Mouse (Mus musculus) left cerebral cortex, adult 2 months (tissue): ENCODE results near the gene Vps13d. TPM values are rescaled to one million over a fixed set of nuclear protein-coding genes. Genes with fewer than 3 reads are reported as not detected.
A peak's percentile ranks its signal among the peaks of the same experiment; 100 is the strongest.

Experiments used
- DNase-seq, 2 experiments: peaks; one replicate each; pipeline ENCODE4 v3.0.0; 2021 to 2022; ENCODE audit warnings: low spot score in 2 of 2, mixed read lengths in 1 of 2; ENCODE audit errors: extremely low spot score in 1 of 2
- H3K27ac ChIP-seq: fragments of 200-600 bp; 2 replicates; pipeline ENCODE4 v1.8.1; 2022
- H3K4me3 ChIP-seq: fragments of 200-600 bp; 2 replicates; pipeline ENCODE4 v1.8.1; 2022
- CTCF ChIP-seq: fragments of 200-600 bp; IDR thresholded peaks from 2 replicates; pipeline ENCODE4 v1.8.1; 2022; ENCODE audit warnings: antibody characterized with exemption, mild to moderate bottlenecking, moderate library complexity
- intact Hi-C: fragments of 180-260 bp; cut with DNase I; formaldehyde crosslinking; loops from one replicate; pipeline ENCODE4 v1.15.1; 2025
- total RNA-seq, 2 experiments: library from RNA; stranded (reverse); gene quantifications; 2 replicates each; pipeline ENCODE4 v1.2.3; 2021

Gene Vps13d
- total RNA-seq, 2 experiments from 2014 or later = 63.2 to 64.4 TPM

DNA sequence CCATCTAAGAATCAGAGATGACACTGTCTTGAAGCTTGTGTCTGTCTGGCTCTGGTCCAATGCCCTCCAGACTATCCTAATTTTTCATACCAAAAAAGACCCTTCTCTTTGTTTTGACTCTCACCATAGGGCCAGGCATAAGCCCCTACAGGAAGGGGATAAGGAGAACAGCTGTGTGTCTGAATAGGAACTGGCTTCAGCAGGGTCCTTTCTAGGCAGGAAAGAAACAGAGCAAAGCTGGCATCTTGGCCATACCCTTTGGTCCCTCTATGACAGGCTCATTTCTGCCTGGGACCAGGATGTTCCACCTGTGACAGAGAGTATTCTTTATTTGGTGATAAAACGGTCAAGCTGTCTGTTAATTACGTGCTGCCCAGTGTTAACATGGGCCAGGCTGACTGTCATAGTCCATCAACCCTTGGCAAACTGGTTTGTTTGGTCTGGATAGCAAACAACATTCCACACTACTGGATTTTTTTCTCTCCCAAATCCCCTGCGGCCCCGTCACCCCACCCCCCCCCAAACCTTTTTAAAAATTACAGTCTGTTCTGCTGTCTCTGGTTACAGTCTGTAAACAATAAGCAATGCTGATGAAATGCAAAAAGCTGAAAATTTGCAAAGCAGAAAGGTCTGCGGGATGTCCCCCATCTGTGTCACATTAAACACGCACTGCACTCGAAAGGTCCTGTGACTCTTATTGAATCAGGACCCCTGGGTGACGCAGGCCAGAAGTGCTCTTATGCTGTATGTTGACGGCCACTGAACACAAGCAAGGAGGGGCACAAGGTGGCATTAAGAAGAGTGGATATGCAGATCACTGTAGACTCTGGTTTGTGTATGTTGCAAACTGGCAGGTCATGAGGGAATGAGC is 201.5 kb downstream of the Vps13d start:
- no peak for TF ChIP-seq CTCF
- Histone ChIP-seq H3K4me3 (no peak overlapping the region), H3K27ac (no peak overlapping the region)
- DNase-seq = no peak
- intact Hi-C loops = no loop called here

DNA sequence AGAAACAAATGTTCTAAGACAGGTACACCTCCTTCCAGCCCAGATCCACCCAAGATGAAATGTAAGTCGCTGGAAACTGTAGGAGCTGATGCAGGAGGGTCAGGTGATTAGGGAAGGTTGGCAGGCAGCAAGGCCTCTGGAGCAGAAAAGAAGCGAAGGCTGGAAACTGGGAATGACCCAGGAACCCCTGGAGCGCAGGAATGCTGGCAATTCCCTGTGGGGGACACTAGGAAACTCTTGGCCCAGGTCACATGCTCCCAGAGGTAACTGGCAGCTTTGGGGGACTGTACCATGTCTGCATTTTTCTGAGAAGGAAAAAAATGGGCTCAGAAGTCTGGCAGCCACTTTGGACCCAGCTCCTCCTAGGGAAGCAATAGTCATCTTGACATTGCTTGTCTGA is 202.4 kb downstream of the Vps13d start:
- intact Hi-C loops = no loop called here
- H3K27ac ChIP-seq = no peak overlapping the region
- no peak for DNase-seq
- no peak for TF ChIP-seq CTCF
- H3K4me3 ChIP-seq = no peak overlapping the region

DNA sequence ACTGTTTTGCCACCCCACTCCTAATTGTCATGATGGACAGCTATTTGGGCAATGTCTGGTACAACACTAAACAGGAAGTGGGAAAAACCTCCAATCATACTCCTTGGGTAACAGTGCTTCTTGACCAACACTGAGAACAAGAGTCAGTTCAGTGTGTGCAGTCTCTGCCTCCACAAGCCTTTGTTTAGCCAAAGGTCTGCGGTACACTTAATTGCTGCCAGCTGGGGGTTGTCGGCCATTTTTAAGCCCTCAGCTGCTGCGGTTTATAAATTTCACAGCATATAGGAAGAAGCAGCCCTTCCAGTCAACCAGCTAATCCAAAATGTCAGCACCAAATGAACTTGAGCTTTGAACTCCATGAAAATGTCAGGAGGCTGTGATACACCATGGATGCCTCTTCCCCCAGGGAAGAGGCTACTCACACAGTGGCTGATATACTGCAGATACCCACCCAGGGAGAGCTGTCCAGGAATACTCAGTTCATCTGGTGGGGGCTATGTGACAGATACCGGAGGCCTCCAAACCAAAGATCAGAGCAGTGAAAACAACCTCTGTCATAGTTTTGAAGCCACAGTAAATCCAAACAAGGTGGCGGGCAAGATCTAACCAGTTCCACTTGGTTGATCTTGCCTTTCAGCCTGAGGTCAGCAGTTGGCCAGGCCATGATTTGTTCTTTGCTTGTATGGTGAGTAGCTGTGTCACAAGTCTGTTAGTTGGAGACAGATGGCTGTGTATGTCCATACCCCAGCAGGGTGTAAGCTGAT is 206.2 kb downstream of the Vps13d start:
- no peak for TF ChIP-seq CTCF
- H3K27ac ChIP-seq = no peak overlapping the region
- DNase-seq = no peak
- H3K4me3 ChIP-seq = no peak overlapping the region
- intact Hi-C loops = no loop called here

DNA sequence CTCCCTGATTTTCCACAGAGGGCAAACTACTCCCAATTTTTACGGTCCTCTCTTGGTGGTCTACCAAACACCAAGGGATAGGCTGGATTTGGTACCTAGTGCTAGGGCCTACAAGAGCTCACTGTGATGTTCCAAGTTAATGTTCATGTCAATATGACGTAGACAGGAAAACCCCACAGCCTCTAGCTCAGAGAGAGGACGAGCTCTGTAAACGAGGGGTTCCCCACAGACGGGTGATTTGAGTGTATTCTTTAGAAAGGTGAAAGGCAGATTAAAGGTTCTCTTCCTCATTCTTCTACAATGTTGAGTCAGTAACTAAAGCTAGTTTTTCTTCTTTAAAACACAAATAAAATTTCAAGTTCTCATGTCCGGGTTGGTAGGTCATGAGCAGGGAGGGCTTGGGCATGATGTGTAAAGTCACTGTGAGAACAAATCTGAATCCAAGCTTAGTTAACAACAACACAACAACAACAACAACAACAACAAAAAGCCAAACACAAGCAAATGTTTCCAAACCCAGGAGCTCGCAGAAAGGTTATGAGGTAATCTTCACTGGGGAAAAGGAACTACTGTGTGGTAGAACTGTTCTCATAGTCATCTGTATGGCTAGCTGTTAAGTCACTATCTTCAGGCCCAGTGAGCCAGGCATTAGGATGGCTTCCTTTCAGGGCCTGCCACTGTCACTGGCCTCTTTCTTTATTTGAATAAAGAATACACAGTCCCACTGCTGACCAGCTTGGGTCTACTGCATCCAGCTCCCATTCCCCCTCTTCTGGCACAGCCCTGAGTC is 208.6 kb downstream of the Vps13d start:
- no peak for TF ChIP-seq CTCF
- DNase-seq = no peak
- Histone ChIP-seq H3K4me3 (no peak overlapping the region), H3K27ac (no peak overlapping the region)
- intact Hi-C loops = no loop called here

DNA sequence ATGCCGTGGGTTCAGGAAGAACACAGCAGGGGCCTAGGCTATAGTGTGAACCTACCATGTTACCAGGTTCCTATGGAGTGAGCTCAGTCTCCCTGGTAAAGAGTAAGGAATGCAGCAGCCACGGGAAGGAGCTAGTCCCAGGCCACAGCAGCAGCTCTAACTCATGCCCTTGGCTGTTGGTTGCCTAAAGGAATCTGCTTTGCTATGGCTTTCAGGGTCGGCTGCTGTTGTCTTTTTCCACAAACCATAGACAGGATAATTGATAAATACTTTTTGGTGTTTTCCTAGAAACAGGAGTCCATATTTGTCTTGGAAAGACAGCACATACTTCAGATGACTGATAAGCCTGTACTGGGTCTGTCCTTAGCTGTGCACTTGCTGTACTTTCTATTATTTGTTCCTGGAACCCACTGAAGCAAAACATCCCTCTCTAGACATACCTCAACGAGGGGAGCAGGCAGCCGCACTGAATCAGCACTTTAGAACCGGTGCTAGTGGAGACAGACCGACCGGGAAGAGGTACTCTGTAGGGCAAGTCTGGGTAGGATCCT is 210.9 kb downstream of the Vps13d start:
- DNase-seq = no peak
- no peak for TF ChIP-seq CTCF
- intact Hi-C loops = no loop called here
- Histone ChIP-seq H3K4me3 (no peak overlapping the region), H3K27ac (no peak overlapping the region)

DNA sequence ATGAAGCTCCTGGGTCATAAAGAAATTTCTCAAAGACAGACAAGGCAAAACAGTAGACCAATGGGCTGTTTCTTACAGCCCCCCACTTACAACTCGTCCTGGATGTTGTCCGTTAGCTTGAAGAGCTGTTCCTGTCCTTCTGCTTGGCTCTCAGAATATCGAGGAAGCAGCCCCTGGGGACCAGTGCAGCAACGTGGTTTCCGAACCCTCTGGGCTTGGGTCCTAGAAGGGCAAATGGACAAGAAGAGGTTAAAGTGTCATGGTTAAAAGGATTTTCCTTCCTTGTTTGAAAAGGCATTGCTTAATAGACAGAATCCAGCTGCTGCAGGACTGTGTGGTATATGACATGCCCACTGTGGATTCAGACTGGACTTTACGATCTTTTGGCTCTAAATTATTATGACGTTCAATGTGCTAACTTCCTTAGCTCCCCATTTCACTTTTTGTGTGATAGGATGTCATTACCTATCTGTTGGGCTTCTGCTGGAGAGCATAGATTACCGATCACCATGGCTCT is 211.5 kb downstream of the Vps13d start:
- no peak for TF ChIP-seq CTCF

DNA sequence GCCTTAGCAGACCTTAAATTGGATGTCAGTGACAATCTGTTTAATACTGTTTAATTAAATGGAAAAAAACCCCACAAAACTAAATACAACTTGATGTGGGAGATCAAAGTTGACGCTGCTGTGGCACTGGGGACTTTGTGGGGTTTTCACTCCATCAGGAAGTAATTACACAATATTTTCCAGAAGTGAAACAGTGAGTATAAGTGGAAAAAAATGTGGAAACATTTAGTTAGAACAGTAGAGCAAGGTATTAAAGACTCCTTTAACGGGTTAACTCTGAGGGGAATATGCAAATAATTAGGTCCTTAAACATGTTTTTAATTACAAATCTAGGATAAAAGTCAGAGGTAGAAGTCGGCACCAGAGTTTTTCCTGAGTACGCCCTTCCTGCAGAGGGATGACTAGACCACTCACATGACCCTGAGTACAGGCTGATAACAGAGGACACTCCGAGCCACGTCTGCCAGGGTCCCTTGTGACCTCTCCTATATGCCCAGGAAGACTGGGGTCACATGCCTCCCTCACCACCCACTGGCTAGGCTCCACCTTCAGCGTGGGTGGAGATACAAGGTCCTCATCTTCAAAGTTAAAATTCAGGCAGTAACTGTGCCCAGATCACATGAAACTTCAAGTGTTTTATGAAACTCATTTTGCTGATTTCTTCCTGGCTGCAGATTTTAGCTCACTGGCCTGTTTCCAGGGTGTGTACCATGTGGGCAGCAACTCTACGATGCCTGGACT is 213.8 kb downstream of the Vps13d start:
- no peak for TF ChIP-seq CTCF
- DNase-seq = no peak
- intact Hi-C loops = no loop called here
- no peak overlapping the region for H3K27ac ChIP-seq
- no peak overlapping the region for H3K4me3 ChIP-seq

More for the DNA sequence above, 211.5 kb downstream of the Vps13d start:
- DNase-seq = no peak
- no peak overlapping the region for H3K27ac ChIP-seq
- intact Hi-C loops = no loop called here
- H3K4me3 ChIP-seq = no peak overlapping the region

DNA sequence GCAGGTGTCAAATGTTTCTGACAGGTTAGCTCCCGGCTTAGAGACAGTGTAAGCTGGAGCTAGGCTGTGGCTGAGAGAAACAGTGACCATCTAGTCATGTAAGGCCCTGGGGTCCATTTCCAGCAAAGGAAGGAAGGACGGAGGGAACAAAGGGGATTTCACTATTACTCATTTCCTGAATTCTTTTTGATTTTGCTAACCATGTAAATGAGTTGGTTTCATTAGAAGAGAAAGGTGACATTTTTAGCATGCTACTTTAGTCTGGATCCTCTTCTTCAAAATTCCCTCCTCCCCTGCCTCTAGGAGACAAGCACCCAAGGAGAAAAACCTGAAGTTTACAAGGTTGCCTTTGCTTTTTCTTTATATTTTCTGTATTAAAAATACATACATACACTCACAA is 214.7 kb downstream of the Vps13d start:
- no peak for DNase-seq
- H3K27ac ChIP-seq = no peak overlapping the region
- no peak overlapping the region for H3K4me3 ChIP-seq
- intact Hi-C loops = no loop called here
- no peak for TF ChIP-seq CTCF

DNA sequence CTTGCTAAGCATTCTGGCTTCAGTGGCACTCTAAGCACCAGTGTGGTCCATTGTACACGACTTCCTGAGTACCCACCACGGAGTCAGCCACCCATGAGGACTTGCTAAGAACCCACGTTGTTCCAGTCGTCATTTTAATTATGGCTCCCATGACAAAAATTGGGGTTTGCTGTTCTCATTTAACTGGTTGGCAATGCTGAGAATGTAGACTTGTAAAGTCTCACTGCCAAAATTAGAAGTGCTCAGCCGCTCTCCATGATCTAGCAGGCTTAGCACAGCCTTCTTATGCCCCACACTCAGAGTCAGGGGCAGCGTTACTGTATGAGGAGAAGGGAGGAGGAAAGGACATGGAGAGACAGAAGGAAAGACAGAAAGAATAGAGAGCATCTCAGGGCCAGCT is 216.8 kb downstream of the Vps13d start:
- TF ChIP-seq CTCF = no peak
- peak overlapping the region; percentile 6; the same call in 1 of the 2 replicates for H3K27ac ChIP-seq
- intact Hi-C loops = no loop called here
- DNase-seq = no peak
- H3K4me3 ChIP-seq = no peak overlapping the region

DNA sequence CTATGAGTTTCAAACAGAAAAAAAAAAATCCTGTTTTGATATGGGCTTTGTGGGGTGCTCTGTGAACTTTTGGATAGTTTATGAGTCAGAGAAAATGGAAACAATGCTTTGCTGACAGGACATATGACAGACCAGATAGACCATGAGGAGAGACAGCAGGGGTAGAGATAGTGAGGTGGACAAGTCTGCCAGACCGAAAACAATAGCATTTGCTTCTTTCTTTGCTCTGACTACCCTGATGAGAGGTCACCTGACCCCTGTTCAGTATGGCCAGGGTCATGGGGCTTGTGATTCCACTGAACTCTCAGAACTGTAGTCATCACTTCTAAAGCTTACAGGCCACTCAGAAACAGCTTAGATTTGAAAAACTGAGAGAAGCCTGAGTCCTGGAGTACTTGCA is 217.7 kb downstream of the Vps13d start:
- no peak overlapping the region for H3K27ac ChIP-seq
- no peak overlapping the region for H3K4me3 ChIP-seq
- TF ChIP-seq CTCF = no peak
- no peak for DNase-seq
- intact Hi-C loops = no loop called here

DNA sequence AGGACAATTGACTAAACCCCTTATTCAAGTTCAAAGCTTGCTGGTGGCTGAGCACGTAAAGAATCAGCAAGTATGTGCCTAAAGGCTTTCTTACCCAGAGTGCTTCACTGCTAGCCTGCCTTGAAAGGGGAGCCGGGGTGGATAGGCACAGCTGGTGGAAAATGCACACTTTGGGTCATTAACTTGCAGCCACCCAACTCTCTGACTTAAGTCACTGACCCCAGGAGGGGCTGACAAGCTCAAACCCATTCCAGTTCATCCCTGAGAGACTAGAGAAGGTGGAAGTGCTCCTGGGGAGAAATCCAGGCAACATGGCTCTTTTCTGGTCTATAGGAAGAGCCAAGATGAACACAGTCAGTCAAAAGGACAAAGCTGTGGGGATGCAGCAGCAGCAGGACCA is 219.3 kb downstream of the Vps13d start:
- intact Hi-C loops = no loop called here
- no peak for TF ChIP-seq CTCF
- Histone ChIP-seq H3K4me3 (no peak overlapping the region), H3K27ac (no peak overlapping the region)
- DNase-seq = no peak
